Mouse (Mus musculus) frontal cortex, postnatal 25 days (tissue): ENCODE measurements around the gene Net1.
"Not testable (repeated sequence)": the region's sequence is repeated elsewhere in the genome, so short reads cannot be mapped to it uniquely, and the experiment has no call there.

ENCODE experiments used
- DNase-seq, 2 experiments: peaks; one replicate each; pipeline ENCODE4 v3.0.0; 2022; ENCODE audit warnings: low spot score in 2 of 2

Gene Net1

GRCm38 (mm10) chr13:3833644-3834043 lies 84.4 kb downstream of the Net1 start:
- DNase-seq = not testable (repeated sequence)

- DNase-seq = no peak
Observed at GRCm38 (mm10) chr13:3832450-3832849, 85.6 kb downstream of the Net1 start.
